Mouse (Mus musculus) left cerebral cortex, adult 18-20 months (tissue): Measurements from ENCODE around the gene Gm9732. TPM values are rescaled to one million over a fixed set of nuclear protein-coding genes. Genes with fewer than 3 reads are reported as not detected.
"Not testable (repeated sequence)": the region's sequence is repeated elsewhere in the genome, so short reads cannot be mapped to it uniquely, and the experiment has no call there.

ENCODE experiments used
- DNase-seq, 2 experiments: peaks; one replicate each; pipeline ENCODE4 v3.0.0; 2021 to 2022; ENCODE audit warnings: low spot score in 2 of 2, mixed read lengths in 1 of 2
- total RNA-seq, 2 experiments: library from RNA; stranded (reverse); gene quantifications; 2 replicates each; pipeline ENCODE4 v1.2.3; 2021

The Gm9732 gene
- total RNA-seq, 2 experiments from 2014 or later: 0.47 TPM; not detected in 1

GRCm38 (mm10) chr14:43352944-43353343, 78.1 kb downstream of the Gm9732 start:
- not testable (repeated sequence) for DNase-seq

Other genes starting within 250 kb of the Gm9732 start
- under 1 TPM in 1 of 2 experiments, not detected in 1; 0.23 TPM for gene Gm8094, start 198.4 kb upstream of the Gm9732 start, total RNA-seq
- gene Gm8104, start 174.4 kb upstream of the Gm9732 start, total RNA-seq: under 1 TPM; 0.61 to 0.91 TPM
- 1 to 10 TPM in 1 of 2 experiments, under 1 TPM in 1; 0.93 to 1.3 TPM for gene Gm7233, start 95.2 kb upstream of the Gm9732 start, total RNA-seq
- not detected for gene Gm8122, start 39.7 kb upstream of the Gm9732 start, total RNA-seq
- 1 to 10 TPM; 1.1 to 1.8 TPM for gene Gm8126, start 16.4 kb upstream of the Gm9732 start, total RNA-seq
- not detected for gene Gm8127, start 18.8 kb downstream of the Gm9732 start, total RNA-seq
- gene 1700001F09Rik, start 72.8 kb downstream of the Gm9732 start, total RNA-seq: under 1 TPM in 1 of 2 experiments, not detected in 1; 0.59 TPM
- gene Gm8138, start 141.3 kb downstream of the Gm9732 start, total RNA-seq: not detected